Mouse (Mus musculus) heart, adult 2 months (tissue): ENCODE results near the gene 4933415A04Rik.

Experiments used
- CTCF ChIP-seq: fragments of 200-600 bp; IDR thresholded peaks from 2 replicates; pipeline ENCODE4 v1.8.1; 2022; ENCODE audit warnings: antibody characterized with exemption, mild to moderate bottlenecking, moderate library complexity
- POLR2A ChIP-seq: fragments of 200-500 bp; IDR thresholded peaks from 2 replicates; pipeline ENCODE4 v1.6.1; 2011; ENCODE audit warnings: mild to moderate bottlenecking, low read depth, low read length, control low read depth; ENCODE audit not compliant: insufficient read depth

GRCm38 (mm10) chr11:43556538-43556937, 30.3 kb upstream of the 4933415A04Rik start:
- TF ChIP-seq CTCF (peak; percentile 51), POLR2A (no peak)
